Mouse (Mus musculus) midbrain, postnatal 0 days (tissue): ENCODE data around the gene Gm12830. TPM values are rescaled to one million over a fixed set of nuclear protein-coding genes. Genes with fewer than 3 reads are reported as not detected.

Source experiments
- ATAC-seq: fragments of 200-750 bp; cut with Nextera tagmentation; 2 replicates; pipeline ENCODE4 v1.8.0; 2017; ENCODE audit warnings: moderate number of reproducible peaks, mild to moderate bottlenecking, moderate TSS enrichment, moderate library complexity; ENCODE audit not compliant: low FRiP score
- DNase-seq: peaks from one replicate; pipeline ENCODE4 v3.0.0-alpha.2; 2015; ENCODE audit warnings: low spot score
- H3K27ac ChIP-seq: fragments of 300-500 bp; sonication (generic); 2 replicates; pipeline ENCODE4 v1.5.1; 2014; ENCODE audit warnings: low read depth, mild to moderate bottlenecking, low read length, mixed read lengths
- H3K27me3 ChIP-seq: fragments of 300-500 bp; sonication (generic); 2 replicates; pipeline ENCODE4 v1.6.1; 2014; ENCODE audit warnings: low read length, control low read depth, mixed read lengths; ENCODE audit not compliant: insufficient read depth
- H3K36me3 ChIP-seq: fragments of 300-500 bp; sonication (generic); 2 replicates; pipeline ENCODE4 v1.6.1; 2014; ENCODE audit warnings: low read length, control low read depth, mixed read lengths; ENCODE audit not compliant: insufficient read depth
- H3K4me1 ChIP-seq: fragments of 300-500 bp; sonication (generic); 2 replicates; pipeline ENCODE4 v1.6.1; 2014; ENCODE audit warnings: mild to moderate bottlenecking, control low read depth, antibody characterized with exemption, low read length, mixed read lengths; ENCODE audit not compliant: insufficient read depth
- H3K4me2 ChIP-seq: fragments of 300-500 bp; sonication (generic); 2 replicates; pipeline ENCODE4 v1.6.1; 2014; ENCODE audit warnings: low read depth, mild to moderate bottlenecking, low read length, mixed read lengths; ENCODE audit not compliant: poor library complexity, severe bottlenecking
- H3K4me3 ChIP-seq: fragments of 300-500 bp; sonication (generic); 2 replicates; pipeline ENCODE4 v1.5.1; 2014; ENCODE audit warnings: low read depth, mild to moderate bottlenecking, low read length, moderate library complexity
- H3K9ac ChIP-seq: fragments of 300-500 bp; sonication (generic); replicated peaks from 2 replicates; pipeline ENCODE4 v1.6.1; 2014; ENCODE audit warnings: mild to moderate bottlenecking, low read length, moderate library complexity, mixed read lengths; ENCODE audit not compliant: poor library complexity, severe bottlenecking
- H3K9me3 ChIP-seq: fragments of 300-500 bp; sonication (generic); 2 replicates; pipeline ENCODE4 v1.6.1; 2016; ENCODE audit warnings: low read length, control low read depth
- CTCF ChIP-seq: IDR thresholded peaks from 2 replicates; pipeline ENCODE4 v1.5.1; 2016; ENCODE audit warnings: antibody characterized with exemption, mild to moderate bottlenecking
- WGBS: fragments of 180-500 bp; shearing (Covaris S2); extraction: QIAGEN DNeasy Blood & Tissue Kit; methylation state at CpG from one replicate; pipeline ENCODE4 v1.1.7; 2014; 5-methylcytosine and 5-hydroxymethylcytosine counted together
- polyA plus RNA-seq: library from polyadenylated mRNA; unstranded; fragments of >200 nt; fragmentation: Nextera tagmentation; extraction: Ambion mirVana; gene quantifications from 2 replicates; pipeline ENCODE4 v1.2.1, GENCODE M21; 2015
- total RNA-seq: library from RNA; depleted of rRNA; stranded (reverse); fragments of >200 nt; gene quantifications from 2 replicates; pipeline ENCODE4 v1.2.3, GENCODE M21; 2014

Gm12830 gene
- total and polyA plus RNA-seq, 2 experiments from 2014 or later: 0.09 TPM; not detected in 1

- no peak overlapping the region for H3K4me3 ChIP-seq
- H3K4me1 ChIP-seq: no peaks in the 10 kb centered on the region
- H3K9ac ChIP-seq: no peak overlapping the region
- DNase-seq: peak; percentile 11
- TF ChIP-seq CTCF: no peak
- no peaks in the 10 kb centered on the region for H3K9me3 ChIP-seq
- 73% methylated on average over 17 of the region's 17 CpGs for whole genome bisulfite sequencing
- peak; percentile 24; the same call in 1 of the 2 replicates for ATAC-seq
- no peak overlapping the region for H3K4me2 ChIP-seq
- no peaks in the 10 kb centered on the region for H3K27me3 ChIP-seq
- no peak overlapping the region for H3K27ac ChIP-seq
- H3K36me3 ChIP-seq: no peaks in the 10 kb centered on the region
Measured at GRCm38 (mm10) chr4:114779758-114780546, 41.6 kb upstream of the Gm12830 start.

GRCm38 (mm10) chr4:114782851-114783250, 38.7 kb upstream of the Gm12830 start:
- no peak for ATAC-seq
- TF ChIP-seq CTCF: no peak
- 88% methylated on average over 7 of the region's 7 CpGs for WGBS

GRCm38 (mm10) chr4:114784735-114785134, 36.8 kb upstream of the Gm12830 start:
- no peak overlapping the region for H3K4me3 ChIP-seq
- H3K36me3 ChIP-seq: no peaks in the 10 kb centered on the region
- ATAC-seq (0 out of 2 replicates have a peak, but pooled peaks have one; percentile 21), DNase-seq (no peak)
- H3K4me1 ChIP-seq: no peaks in the 10 kb centered on the region
- H3K4me2 ChIP-seq: no peak overlapping the region
- no peak overlapping the region for H3K9ac ChIP-seq
- peak; percentile 26; the same call in 1 of the 2 replicates for TF ChIP-seq CTCF
- no peaks in the 10 kb centered on the region for H3K9me3 ChIP-seq
- H3K27ac ChIP-seq: no peak overlapping the region
- H3K27me3 ChIP-seq: no peaks in the 10 kb centered on the region
- WGBS: 92% methylated on average over 2 of the region's 2 CpGs

More at GRCm38 (mm10) chr4:114782851-114783250, 38.7 kb upstream of the Gm12830 start:
- Histone ChIP-seq H3K4me3 (no peak overlapping the region), H3K36me3 (no peaks in the 10 kb centered on the region), H3K27ac (no peak overlapping the region), H3K9me3 (no peaks in the 10 kb centered on the region), H3K27me3 (no peaks in the 10 kb centered on the region), H3K4me1 (no peaks in the 10 kb centered on the region), H3K4me2 (no peak overlapping the region), H3K9ac (no peak overlapping the region)
- no peak for DNase-seq

- Histone ChIP-seq H3K9ac (no peak overlapping the region), H3K27me3 (no peaks in the 10 kb centered on the region), H3K9me3 (no peaks in the 10 kb centered on the region), H3K4me3 (no peak overlapping the region), H3K4me1 (no peaks in the 10 kb centered on the region), H3K27ac (no peak overlapping the region), H3K36me3 (no peaks in the 10 kb centered on the region), H3K4me2 (no peak overlapping the region)
- no peak for ATAC-seq
- DNase-seq: no peak
- WGBS: 56% methylated on average over 4 of the region's 4 CpGs
- TF ChIP-seq CTCF: no peak
Measured at GRCm38 (mm10) chr4:114788856-114789255, 32.7 kb upstream of the Gm12830 start.

GRCm38 (mm10) chr4:114791650-114792049, 29.9 kb upstream of the Gm12830 start:
- TF ChIP-seq CTCF: no peak
- WGBS: 83% methylated on average over 9 of the region's 9 CpGs
- Histone ChIP-seq H3K27ac (no peak overlapping the region), H3K4me2 (no peak overlapping the region), H3K36me3 (no peaks in the 10 kb centered on the region), H3K27me3 (no peaks in the 10 kb centered on the region), H3K4me3 (no peak overlapping the region), H3K4me1 (no peaks in the 10 kb centered on the region), H3K9me3 (no peaks in the 10 kb centered on the region), H3K9ac (no peak overlapping the region)
- DNase-seq (no peak), ATAC-seq (no peak)

GRCm38 (mm10) chr4:114793836-114794235, 27.7 kb upstream of the Gm12830 start:
- WGBS: 96% methylated on average over 2 of the region's 2 CpGs
- Histone ChIP-seq H3K4me3 (no peak overlapping the region), H3K27me3 (no peaks in the 10 kb centered on the region), H3K4me2 (no peak overlapping the region), H3K4me1 (no peaks in the 10 kb centered on the region), H3K9ac (no peak overlapping the region), H3K36me3 (no peaks in the 10 kb centered on the region), H3K9me3 (no peaks in the 10 kb centered on the region), H3K27ac (no peak overlapping the region)
- peak; percentile 31; the same call in 1 of the 2 replicates for TF ChIP-seq CTCF
- ATAC-seq (no peak), DNase-seq (no peak)
